Mouse (Mus musculus): ENCODE measurements around the gene Gamt. TPM values are rescaled to one million over a fixed set of nuclear protein-coding genes. Genes with fewer than 3 reads are reported as not detected.
A peak's percentile ranks its signal among the peaks of the same experiment; 100 is the strongest.
"Not testable (repeated sequence)": the region's sequence is repeated elsewhere in the genome, so short reads cannot be mapped to it uniquely, and the experiment has no call there.

Gamt gene
- total RNA-seq, 2 experiments from 2014 or later: 25.9 to 26.0 TPM

- peak; percentile 83 to 99 for DNase-seq (ENCODE audit: extremely low spot score in 1 of 2, low spot score in 2 of 2)
- intact Hi-C loops (cut with DNase I): no loop called here
These were observed 765 bp upstream of the Gamt start for GRCm38 (mm10) chr10:80261585-80261968.

- intact Hi-C loops (cut with DNase I): no loop called here
- DNase-seq (ENCODE audit: extremely low spot score in 1 of 2, low spot score in 2 of 2): peak; percentile 59 to 86
These were observed 761 bp downstream of the Gamt start for GRCm38 (mm10) chr10:80259861-80260641.

GRCm38 (mm10) chr10:80259463-80259805 is 1.4 kb downstream of the Gamt start:
- no peak for DNase-seq (ENCODE audit: extremely low spot score in 1 of 2, low spot score in 2 of 2)
- intact Hi-C loops (cut with DNase I): no loop called here

- DNase-seq (ENCODE audit: extremely low spot score in 1 of 2, low spot score in 2 of 2): no peak
- intact Hi-C loops (cut with DNase I): no loop called here
These were observed 1.9 kb downstream of the Gamt start for GRCm38 (mm10) chr10:80258752-80259462.

GRCm38 (mm10) chr10:80257936-80258335 is 2.9 kb downstream of the Gamt start:
- DNase-seq (ENCODE audit: extremely low spot score in 1 of 2, low spot score in 2 of 2): no peak
- intact Hi-C loops (cut with DNase I): no loop called here

- intact Hi-C loops (cut with DNase I): no loop called here
- DNase-seq (ENCODE audit: extremely low spot score in 1 of 2, low spot score in 2 of 2): peak in 1 of 2 experiments; percentile 76
These were observed 4.8 kb downstream of the Gamt start for GRCm38 (mm10) chr10:80255881-80256535.

GRCm38 (mm10) chr10:80254331-80255297 is 6.2 kb downstream of the Gamt start:
- intact Hi-C loops (cut with DNase I): no loop called here
- DNase-seq (ENCODE audit: extremely low spot score in 1 of 2, low spot score in 2 of 2): no peak

- intact Hi-C loops (cut with DNase I): no loop called here
- DNase-seq (ENCODE audit: extremely low spot score in 1 of 2, low spot score in 2 of 2): no peak
These were observed 7.3 kb downstream of the Gamt start for GRCm38 (mm10) chr10:80253551-80253950.

GRCm38 (mm10) chr10:80252493-80253274 is 8.1 kb downstream of the Gamt start:
- intact Hi-C loops (cut with DNase I): no loop called here
- DNase-seq (ENCODE audit: extremely low spot score in 1 of 2, low spot score in 2 of 2): no peak

GRCm38 (mm10) chr10:80252011-80252410 is 8.8 kb downstream of the Gamt start:
- DNase-seq (ENCODE audit: extremely low spot score in 1 of 2, low spot score in 2 of 2): no peak
- intact Hi-C loops (cut with DNase I): no loop called here

- no peak for DNase-seq (ENCODE audit: extremely low spot score in 1 of 2, low spot score in 2 of 2)
These were observed 10.2 kb downstream of the Gamt start for GRCm38 (mm10) chr10:80250573-80250972.

GRCm38 (mm10) chr10:80250059-80250458 is 10.8 kb downstream of the Gamt start:
- intact Hi-C loops (cut with DNase I): no loop called here
- no peak for DNase-seq (ENCODE audit: extremely low spot score in 1 of 2, low spot score in 2 of 2)

More at GRCm38 (mm10) chr10:80250573-80250972, 10.2 kb downstream of the Gamt start:
- intact Hi-C loops (cut with DNase I): no loop called here

- intact Hi-C loops (cut with DNase I): loop anchor here (2.0 to 10.0 kb wide), 2 partner anchors 74 to 264 kb away; partner anchors contain the start of genes Cnn2 and Tmem259
- peak; percentile 93 for DNase-seq (ENCODE audit: extremely low spot score in 1 of 2, low spot score in 2 of 2)
These were observed 11.7 kb downstream of the Gamt start, which contains the start of gene Ndufs7 for GRCm38 (mm10) chr10:80248971-80249640. Ndufs7 (plus strand) TSS chr10:80249121.

GRCm38 (mm10) chr10:80248437-80248836 is 12.4 kb downstream of the Gamt start:
- not testable (repeated sequence) for DNase-seq (ENCODE audit: extremely low spot score in 1 of 2, low spot score in 2 of 2)
- intact Hi-C loops (cut with DNase I): loop anchor here (2.0 to 10.0 kb wide), 2 partner anchors 74 to 264 kb away; partner anchors contain the start of genes Cnn2 and Tmem259

GRCm38 (mm10) chr10:80247849-80248248 is 13.0 kb downstream of the Gamt start:
- no peak for DNase-seq (ENCODE audit: extremely low spot score in 1 of 2, low spot score in 2 of 2)
- intact Hi-C loops (cut with DNase I): loop anchor here (2.0 to 10.0 kb wide), 2 partner anchors 73 to 263 kb away; partner anchors contain the start of genes Cnn2 and Tmem259

GRCm38 (mm10) chr10:80245600-80245999 is 15.2 kb downstream of the Gamt start:
- peak; percentile 79 to 82 for DNase-seq (ENCODE audit: extremely low spot score in 1 of 2, low spot score in 2 of 2)
- intact Hi-C loops (cut with DNase I): loop anchor here (1.0 to 10.0 kb wide), 2 partner anchors 66 to 261 kb away; partner anchors contain the start of genes Cnn2, Efna2 and Tmem259

All from left cerebral cortex, postnatal 10 days (tissue).